Mouse (Mus musculus) neural tube, embryonic 15.5 days (tissue): ENCODE results near the gene Cds1. TPM values are rescaled to one million over a fixed set of nuclear protein-coding genes. Genes with fewer than 3 reads are reported as not detected.

ENCODE experiments used
- ATAC-seq: fragments of 200-750 bp; cut with Nextera tagmentation; 2 replicates; pipeline ENCODE4 v1.8.0; 2017; ENCODE audit warnings: mild to moderate bottlenecking, moderate TSS enrichment, moderate library complexity; ENCODE audit not compliant: low FRiP score
- H3K27ac ChIP-seq: fragments of 300-500 bp; sonication (generic); replicated peaks from 2 replicates; pipeline ENCODE4 v1.5.1; 2015; ENCODE audit warnings: mild to moderate bottlenecking, inconsistent platforms
- H3K27me3 ChIP-seq: fragments of 300-500 bp; sonication (generic); replicated peaks from 2 replicates; pipeline ENCODE4 v1.6.1; 2015; ENCODE audit warnings: inconsistent platforms
- H3K36me3 ChIP-seq: fragments of 300-500 bp; sonication (generic); 2 replicates; pipeline ENCODE4 v1.6.1; 2015; ENCODE audit warnings: inconsistent platforms
- H3K4me1 ChIP-seq: fragments of 300-500 bp; sonication (generic); 2 replicates; pipeline ENCODE4 v1.6.1; 2015; ENCODE audit warnings: inconsistent platforms
- H3K4me2 ChIP-seq: fragments of 300-500 bp; sonication (generic); 2 replicates; pipeline ENCODE4 v1.6.1; 2015; ENCODE audit warnings: inconsistent platforms, mild to moderate bottlenecking, moderate library complexity
- H3K4me3 ChIP-seq: fragments of 300-500 bp; sonication (generic); replicated peaks from 2 replicates; pipeline ENCODE4 v1.5.1; 2015; ENCODE audit warnings: mild to moderate bottlenecking, inconsistent platforms
- H3K9ac ChIP-seq: fragments of 300-500 bp; sonication (generic); replicated peaks from 2 replicates; pipeline ENCODE4 v1.6.1; 2015; ENCODE audit warnings: mild to moderate bottlenecking, inconsistent platforms
- H3K9me3 ChIP-seq: fragments of 300-500 bp; sonication (generic); replicated peaks from 2 replicates; pipeline ENCODE4 v1.6.1; 2016; ENCODE audit warnings: inconsistent platforms
- WGBS: fragments of 180-500 bp; shearing (Covaris S2); methylation state at CpG from one replicate; pipeline ENCODE4 v1.1.7; 2015; ENCODE audit warnings: mixed read lengths; 5-methylcytosine and 5-hydroxymethylcytosine counted together
- polyA plus RNA-seq: library from polyadenylated mRNA; unstranded; fragments of >200 nt; fragmentation: Nextera tagmentation; extraction: Ambion mirVana; gene quantifications from 2 replicates; pipeline ENCODE4 v1.2.1, GENCODE M21; 2015

The Cds1 gene
- 6.6 and 12.8 TPM in 2 replicates for polyA plus RNA-seq

- ATAC-seq: peak; percentile 94
- WGBS: under 1% methylated on average over 67 of the region's 91 CpGs
These were observed at the start of gene Cds1 for GRCm38 (mm10) chr5:101764554-101765347. TSS of gene Cds1 (plus strand) at chr5:101765130.

GRCm38 (mm10) chr5:101724216-101724615 is 40.7 kb upstream of the Cds1 start:
- Histone ChIP-seq H3K9me3 (no peaks in the 10 kb centered on the region), H3K4me3 (no peak overlapping the region), H3K27ac (no peak overlapping the region), H3K27me3 (no peaks in the 10 kb centered on the region), H3K4me2 (no peak overlapping the region), H3K4me1 (no peaks in the 10 kb centered on the region), H3K9ac (no peak overlapping the region), H3K36me3 (no peaks in the 10 kb centered on the region)
- no peak for ATAC-seq
- WGBS: 90% methylated on average over 9 of the region's 9 CpGs

More at GRCm38 (mm10) chr5:101764554-101765347, at the start of gene Cds1:
- H3K27me3 ChIP-seq: peaks cover 66% of the 10 kb centered on the region
- H3K4me3 ChIP-seq: peak within 1 kb of the TSS; percentile 72
- H3K9me3 ChIP-seq: no peaks in the 10 kb centered on the region
- peak within 1 kb of the TSS; percentile 72 for H3K9ac ChIP-seq
- H3K4me1 ChIP-seq: peaks cover 19% of the 10 kb centered on the region
- peak within 1 kb of the TSS; percentile 96 for H3K4me2 ChIP-seq
- no peak within 1 kb of the TSS for H3K27ac ChIP-seq
- H3K36me3 ChIP-seq: no peaks in the 10 kb centered on the region

GRCm38 (mm10) chr5:101724756-101725155 is 40.2 kb upstream of the Cds1 start:
- no peaks in the 10 kb centered on the region for H3K9me3 ChIP-seq
- 93% methylated on average over 16 of the region's 16 CpGs for WGBS
- H3K4me2 ChIP-seq: no peak overlapping the region
- no peaks in the 10 kb centered on the region for H3K4me1 ChIP-seq
- H3K27me3 ChIP-seq: no peaks in the 10 kb centered on the region
- H3K9ac ChIP-seq: no peak overlapping the region
- no peak overlapping the region for H3K27ac ChIP-seq
- H3K36me3 ChIP-seq: no peaks in the 10 kb centered on the region
- no peak overlapping the region for H3K4me3 ChIP-seq
- no peak for ATAC-seq

GRCm38 (mm10) chr5:101725703-101726102 is 39.2 kb upstream of the Cds1 start:
- H3K36me3 ChIP-seq: no peaks in the 10 kb centered on the region
- H3K27me3 ChIP-seq: no peaks in the 10 kb centered on the region
- WGBS: 88% methylated on average over 8 of the region's 8 CpGs
- no peak overlapping the region for H3K4me2 ChIP-seq
- H3K9me3 ChIP-seq: no peaks in the 10 kb centered on the region
- no peak for ATAC-seq
- H3K4me1 ChIP-seq: no peaks in the 10 kb centered on the region
- no peak overlapping the region for H3K4me3 ChIP-seq
- no peak overlapping the region for H3K9ac ChIP-seq
- no peak overlapping the region for H3K27ac ChIP-seq

GRCm38 (mm10) chr5:101726371-101726770 is 38.6 kb upstream of the Cds1 start:
- WGBS: 90% methylated on average over 6 of the region's 6 CpGs
- Histone ChIP-seq H3K9me3 (no peaks in the 10 kb centered on the region), H3K27me3 (no peaks in the 10 kb centered on the region), H3K27ac (no peak overlapping the region), H3K4me1 (no peaks in the 10 kb centered on the region), H3K4me3 (no peak overlapping the region), H3K9ac (no peak overlapping the region), H3K4me2 (no peak overlapping the region), H3K36me3 (no peaks in the 10 kb centered on the region)
- no peak for ATAC-seq

- Histone ChIP-seq H3K4me2 (no peak overlapping the region), H3K9ac (no peak overlapping the region), H3K36me3 (no peaks in the 10 kb centered on the region), H3K27ac (no peak overlapping the region), H3K9me3 (no peaks in the 10 kb centered on the region), H3K27me3 (no peaks in the 10 kb centered on the region), H3K4me3 (no peak overlapping the region), H3K4me1 (no peaks in the 10 kb centered on the region)
- ATAC-seq: no peak
- 76% methylated on average over 8 of the region's 8 CpGs for WGBS
These were observed 36.5 kb upstream of the Cds1 start for GRCm38 (mm10) chr5:101728304-101728905.

GRCm38 (mm10) chr5:101737341-101737740 is 27.6 kb upstream of the Cds1 start:
- Histone ChIP-seq H3K27me3 (no peaks in the 10 kb centered on the region), H3K27ac (no peak overlapping the region), H3K36me3 (no peaks in the 10 kb centered on the region), H3K4me1 (no peaks in the 10 kb centered on the region), H3K4me2 (no peak overlapping the region), H3K4me3 (no peak overlapping the region), H3K9me3 (no peaks in the 10 kb centered on the region), H3K9ac (no peak overlapping the region)
- WGBS: 77% methylated on average over 3 of the region's 3 CpGs
- no peak for ATAC-seq

- 89% methylated on average over 16 of the region's 16 CpGs for WGBS
- H3K36me3 ChIP-seq: no peaks in the 10 kb centered on the region
- no peaks in the 10 kb centered on the region for H3K9me3 ChIP-seq
- no peaks in the 10 kb centered on the region for H3K4me1 ChIP-seq
- H3K27ac ChIP-seq: no peak overlapping the region
- no peaks in the 10 kb centered on the region for H3K27me3 ChIP-seq
- no peak overlapping the region for H3K4me2 ChIP-seq
- no peak overlapping the region for H3K4me3 ChIP-seq
- H3K9ac ChIP-seq: no peak overlapping the region
- no peak for ATAC-seq
These were observed 24.3 kb upstream of the Cds1 start for GRCm38 (mm10) chr5:101740471-101741223.

GRCm38 (mm10) chr5:101741224-101741591 is 23.7 kb upstream of the Cds1 start:
- 94% methylated on average over 4 of the region's 4 CpGs for WGBS
- H3K27ac ChIP-seq: no peak overlapping the region
- H3K9ac ChIP-seq: no peak overlapping the region

GRCm38 (mm10) chr5:101742014-101742413 is 22.9 kb upstream of the Cds1 start:
- Histone ChIP-seq H3K9me3 (no peaks in the 10 kb centered on the region), H3K27ac (no peak overlapping the region), H3K4me3 (no peak overlapping the region), H3K4me2 (no peak overlapping the region), H3K27me3 (no peaks in the 10 kb centered on the region), H3K9ac (no peak overlapping the region), H3K36me3 (no peaks in the 10 kb centered on the region), H3K4me1 (no peaks in the 10 kb centered on the region)
- no peak for ATAC-seq
- WGBS: 83% methylated on average over 2 of the region's 2 CpGs

More at GRCm38 (mm10) chr5:101741224-101741591, 23.7 kb upstream of the Cds1 start:
- no peaks in the 10 kb centered on the region for H3K9me3 ChIP-seq
- no peak for ATAC-seq
- H3K4me3 ChIP-seq: no peak overlapping the region
- H3K4me2 ChIP-seq: no peak overlapping the region
- no peaks in the 10 kb centered on the region for H3K36me3 ChIP-seq
- no peaks in the 10 kb centered on the region for H3K27me3 ChIP-seq
- H3K4me1 ChIP-seq: no peaks in the 10 kb centered on the region

- Histone ChIP-seq H3K4me3 (no peak overlapping the region), H3K4me2 (no peak overlapping the region), H3K27ac (no peak overlapping the region), H3K9ac (no peak overlapping the region), H3K9me3 (no peaks in the 10 kb centered on the region), H3K36me3 (no peaks in the 10 kb centered on the region), H3K27me3 (no peaks in the 10 kb centered on the region), H3K4me1 (no peaks in the 10 kb centered on the region)
- no peak for ATAC-seq
- WGBS: 96% methylated on average over 8 of the region's 8 CpGs
These were observed 22.5 kb upstream of the Cds1 start for GRCm38 (mm10) chr5:101742425-101742824.
